Mouse (Mus musculus) midbrain, embryonic 13.5 days (tissue): ENCODE data around the gene Ina. TPM values are rescaled to one million over a fixed set of nuclear protein-coding genes. Genes with fewer than 3 reads are reported as not detected.

Source experiments
- ATAC-seq: fragments of 200-750 bp; cut with Nextera tagmentation; 2 replicates; pipeline ENCODE4 v1.8.0; 2017; ENCODE audit warnings: mild to moderate bottlenecking, moderate TSS enrichment, moderate library complexity
- H3K27ac ChIP-seq: fragments of 300-500 bp; sonication (generic); 2 replicates; pipeline ENCODE4 v1.5.1; 2015; ENCODE audit warnings: inconsistent platforms, mild to moderate bottlenecking, moderate library complexity
- H3K27me3 ChIP-seq: fragments of 300-500 bp; sonication (generic); 2 replicates; pipeline ENCODE4 v1.6.1; 2015; ENCODE audit warnings: mild to moderate bottlenecking, inconsistent platforms
- H3K36me3 ChIP-seq: fragments of 300-500 bp; sonication (generic); 2 replicates; pipeline ENCODE4 v1.6.1; 2015; ENCODE audit warnings: mild to moderate bottlenecking, inconsistent platforms
- H3K4me1 ChIP-seq: fragments of 300-500 bp; sonication (generic); replicated peaks from 2 replicates; pipeline ENCODE4 v1.6.1; 2015; ENCODE audit warnings: inconsistent platforms
- H3K4me2 ChIP-seq: fragments of 300-500 bp; sonication (generic); replicated peaks from 2 replicates; pipeline ENCODE4 v1.6.1; 2015; ENCODE audit warnings: moderate library complexity, mild to moderate bottlenecking, inconsistent platforms
- H3K4me3 ChIP-seq: fragments of 300-500 bp; sonication (generic); replicated peaks from 2 replicates; pipeline ENCODE4 v1.5.1; 2015; ENCODE audit warnings: mild to moderate bottlenecking, inconsistent platforms
- H3K9ac ChIP-seq: fragments of 300-500 bp; sonication (generic); replicated peaks from 2 replicates; pipeline ENCODE4 v1.6.1; 2015; ENCODE audit warnings: mild to moderate bottlenecking, inconsistent platforms
- H3K9me3 ChIP-seq: fragments of 300-500 bp; sonication (generic); 2 replicates; pipeline ENCODE4 v1.6.1; 2016; ENCODE audit warnings: mild to moderate bottlenecking, inconsistent platforms
- WGBS: fragments of 180-500 bp; shearing (Covaris S2); methylation state at CpG from one replicate; pipeline ENCODE4 v1.1.7; 2015; 5-methylcytosine and 5-hydroxymethylcytosine counted together
- polyA plus RNA-seq: library from polyadenylated mRNA; unstranded; fragments of >200 nt; fragmentation: Nextera tagmentation; extraction: Ambion mirVana; gene quantifications from 2 replicates; pipeline ENCODE4 v1.2.1, GENCODE M21; 2015

The Ina gene
- polyA plus RNA-seq: 481 and 511 TPM in 2 replicates

DNA sequence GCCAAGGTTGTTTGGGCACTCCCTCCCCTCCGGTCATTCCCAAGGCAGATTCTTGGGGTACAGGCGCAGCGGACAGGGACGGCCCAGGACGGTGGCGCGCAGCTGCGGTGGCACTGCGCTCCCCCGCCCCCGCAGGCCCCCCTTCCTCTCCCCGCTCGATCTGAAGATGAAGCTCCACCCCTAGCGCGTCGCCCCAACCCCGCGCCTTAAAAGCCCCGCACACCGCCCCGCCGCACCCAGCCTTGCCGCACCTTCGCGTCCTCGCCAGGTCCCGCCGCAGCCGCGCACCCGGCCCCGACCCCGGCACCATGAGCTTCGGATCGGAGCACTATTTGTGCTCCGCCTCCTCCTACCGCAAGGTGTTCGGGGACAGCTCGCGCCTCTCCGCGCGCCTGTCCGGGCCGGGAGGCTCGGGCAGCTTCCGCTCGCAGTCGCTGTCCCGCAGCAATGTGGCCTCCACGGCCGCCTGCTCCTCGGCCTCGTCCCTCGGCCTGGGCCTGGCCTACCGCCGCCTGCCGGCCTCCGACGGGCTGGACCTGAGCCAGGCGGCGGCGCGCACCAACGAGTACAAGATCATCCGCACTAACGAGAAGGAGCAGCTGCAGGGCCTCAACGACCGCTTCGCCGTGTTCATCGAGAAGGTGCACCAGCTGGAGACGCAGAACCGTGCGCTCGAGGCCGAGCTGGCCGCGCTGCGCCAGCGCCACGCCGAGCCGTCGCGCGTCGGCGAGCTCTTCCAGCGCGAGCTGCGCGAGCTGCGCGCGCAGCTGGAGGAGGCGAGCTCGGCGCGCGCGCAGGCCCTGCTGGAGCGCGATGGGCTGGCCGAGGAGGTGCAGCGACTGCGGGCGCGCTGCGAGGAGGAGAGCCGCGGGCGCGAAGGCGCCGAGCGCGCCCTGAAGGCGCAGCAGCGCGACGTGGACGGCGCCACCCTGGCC is at the start of gene Ina, which contains the start of gene Nt5c2:
Gene Ina (plus strand): TSS at position 252 of the 935 bp plus-strand sequence.
Gene Nt5c2 (minus strand): TSS at position 707 of the 935 bp plus-strand sequence.
- Histone ChIP-seq H3K4me3 (peak within 1 kb of the TSS; percentile 86), H3K36me3 (no peaks in the 10 kb centered on the region), H3K9me3 (no peaks in the 10 kb centered on the region), H3K27me3 (peaks cover 38% of the 10 kb centered on the region), H3K9ac (peak within 1 kb of the TSS; percentile 94), H3K4me1 (peaks cover 13% of the 10 kb centered on the region), H3K27ac (peak within 1 kb of the TSS; percentile 97), H3K4me2 (peak within 1 kb of the TSS; percentile 62)
- WGBS: under 1% methylated on average over 123 of the region's 124 CpGs
- peak; percentile 87 for ATAC-seq

DNA sequence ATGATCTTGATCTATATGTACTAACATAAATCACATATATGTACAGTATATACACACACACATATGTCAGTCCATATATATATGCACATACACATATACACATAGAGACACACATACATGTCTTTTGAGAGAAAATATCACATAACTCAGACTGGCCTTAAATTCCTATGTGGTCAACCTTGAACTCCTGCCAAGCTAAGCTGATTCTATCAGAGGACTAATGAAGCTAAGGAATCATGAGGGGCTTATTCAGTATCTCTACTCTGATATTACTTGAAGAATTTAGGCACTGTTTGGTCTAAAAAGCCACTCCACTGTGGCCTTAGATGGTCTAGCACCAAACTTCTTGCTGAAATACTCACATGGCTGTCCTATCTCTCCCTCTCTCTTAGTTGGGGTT is 49.0 kb upstream of the Ina start:
- no peaks in the 10 kb centered on the region for H3K9me3 ChIP-seq
- no peak for ATAC-seq
- no peaks in the 10 kb centered on the region for H3K36me3 ChIP-seq
- H3K4me1 ChIP-seq: peaks cover 19% of the 10 kb centered on the region
- H3K4me3 ChIP-seq: no peak overlapping the region
- no peak overlapping the region for H3K4me2 ChIP-seq
- no peak overlapping the region for H3K9ac ChIP-seq
- no peaks in the 10 kb centered on the region for H3K27me3 ChIP-seq
- no peak overlapping the region for H3K27ac ChIP-seq

DNA sequence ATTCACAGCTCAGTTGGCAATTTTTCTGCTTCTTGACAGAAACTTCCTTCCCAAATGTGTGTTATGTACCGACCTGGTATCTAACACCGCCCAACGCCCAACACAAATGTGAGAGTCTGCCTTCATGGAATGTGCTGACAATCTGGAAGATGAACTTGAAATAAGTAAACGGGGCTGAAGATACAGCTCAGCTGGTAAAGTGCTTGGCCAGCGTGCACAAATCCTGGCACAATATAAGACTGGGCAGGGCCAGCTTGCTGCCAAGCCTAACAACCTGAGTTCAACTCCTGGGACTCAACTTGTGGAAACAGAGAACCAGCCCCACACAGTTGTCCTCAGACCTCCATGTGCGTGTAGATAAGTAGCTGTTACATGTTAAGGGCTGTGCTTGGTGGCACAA is 48.2 kb upstream of the Ina start:
- Histone ChIP-seq H3K4me2 (no peak overlapping the region), H3K9me3 (no peaks in the 10 kb centered on the region), H3K9ac (no peak overlapping the region), H3K27me3 (no peaks in the 10 kb centered on the region), H3K4me3 (no peak overlapping the region), H3K4me1 (peaks cover 22% of the 10 kb centered on the region), H3K36me3 (no peaks in the 10 kb centered on the region), H3K27ac (no peak overlapping the region)
- WGBS: 92% methylated on average over 6 of the region's 6 CpGs
- no peak for ATAC-seq

GRCm38 (mm10) chr19:46967861-46968260 is 46.6 kb upstream of the Ina start:
- Histone ChIP-seq H3K36me3 (no peaks in the 10 kb centered on the region), H3K4me3 (no peak overlapping the region), H3K4me2 (no peak overlapping the region), H3K27ac (no peak overlapping the region), H3K9ac (no peak overlapping the region), H3K9me3 (no peaks in the 10 kb centered on the region), H3K27me3 (no peaks in the 10 kb centered on the region), H3K4me1 (peaks cover 30% of the 10 kb centered on the region)
- no peak for ATAC-seq
- WGBS: 42% methylated on average over 4 of the region's 4 CpGs

GRCm38 (mm10) chr19:46968833-46969232 is 45.7 kb upstream of the Ina start:
- H3K9ac ChIP-seq: no peak overlapping the region
- H3K27ac ChIP-seq: no peak overlapping the region
- no peaks in the 10 kb centered on the region for H3K36me3 ChIP-seq
- H3K9me3 ChIP-seq: no peaks in the 10 kb centered on the region
- ATAC-seq: no peak
- H3K4me2 ChIP-seq: no peak overlapping the region
- H3K27me3 ChIP-seq: no peaks in the 10 kb centered on the region
- no peak overlapping the region for H3K4me3 ChIP-seq
- WGBS: 90% methylated on average over 5 of the region's 5 CpGs
- peaks cover 30% of the 10 kb centered on the region for H3K4me1 ChIP-seq

DNA sequence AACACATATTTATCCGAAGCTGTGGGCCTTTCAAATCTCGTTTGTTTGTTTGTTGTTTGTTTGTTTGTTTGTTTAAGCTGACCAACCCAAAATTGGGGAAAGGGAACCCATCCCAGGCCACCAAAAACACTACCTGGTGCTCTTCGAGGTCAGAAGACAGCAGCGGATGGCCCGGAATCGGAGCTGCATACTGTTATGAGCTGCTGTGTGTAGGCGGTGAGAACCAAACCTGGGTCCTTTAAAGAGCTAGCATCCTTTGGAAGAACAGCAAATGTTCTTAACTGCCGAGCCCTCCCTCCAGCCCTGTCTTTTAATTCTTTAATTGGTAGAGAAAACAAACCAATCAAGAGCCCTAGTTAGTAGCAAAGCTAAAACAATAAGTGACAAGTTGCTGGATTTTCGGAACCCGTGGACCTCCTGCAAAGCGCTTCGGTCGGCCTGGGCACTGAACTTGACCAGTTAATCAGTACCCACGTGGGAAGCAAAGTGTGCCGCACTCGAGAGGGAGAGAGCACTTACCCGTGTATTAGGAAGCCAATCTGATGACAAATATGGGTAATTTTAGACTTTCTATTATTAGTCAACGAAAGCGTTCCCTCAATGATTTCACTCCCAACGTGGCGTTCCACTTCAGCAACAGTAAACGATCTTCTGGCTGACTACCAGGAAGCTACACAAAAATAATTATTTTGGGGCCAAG is 45.1 kb upstream of the Ina start:
- Histone ChIP-seq H3K4me3 (no peak overlapping the region), H3K4me1 (peaks cover 30% of the 10 kb centered on the region), H3K36me3 (no peaks in the 10 kb centered on the region), H3K9ac (no peak overlapping the region), H3K9me3 (no peaks in the 10 kb centered on the region), H3K27me3 (no peaks in the 10 kb centered on the region), H3K27ac (no peak overlapping the region), H3K4me2 (no peak overlapping the region)
- 84% methylated on average over 22 of the region's 22 CpGs for WGBS
- ATAC-seq: no peak

- Histone ChIP-seq H3K27ac (peak overlapping the region; percentile 94), H3K9me3 (no peaks in the 10 kb centered on the region), H3K4me3 (no peak overlapping the region), H3K4me2 (no peak overlapping the region), H3K36me3 (no peaks in the 10 kb centered on the region), H3K4me1 (peaks cover 30% of the 10 kb centered on the region), H3K9ac (no peak overlapping the region), H3K27me3 (no peaks in the 10 kb centered on the region)
- peak; percentile 28; the same call in 1 of the 2 replicates for ATAC-seq
- WGBS: 61% methylated on average over 13 of the region's 13 CpGs
Observed at GRCm38 (mm10) chr19:46970121-46970729, 44.3 kb upstream of the Ina start.

DNA sequence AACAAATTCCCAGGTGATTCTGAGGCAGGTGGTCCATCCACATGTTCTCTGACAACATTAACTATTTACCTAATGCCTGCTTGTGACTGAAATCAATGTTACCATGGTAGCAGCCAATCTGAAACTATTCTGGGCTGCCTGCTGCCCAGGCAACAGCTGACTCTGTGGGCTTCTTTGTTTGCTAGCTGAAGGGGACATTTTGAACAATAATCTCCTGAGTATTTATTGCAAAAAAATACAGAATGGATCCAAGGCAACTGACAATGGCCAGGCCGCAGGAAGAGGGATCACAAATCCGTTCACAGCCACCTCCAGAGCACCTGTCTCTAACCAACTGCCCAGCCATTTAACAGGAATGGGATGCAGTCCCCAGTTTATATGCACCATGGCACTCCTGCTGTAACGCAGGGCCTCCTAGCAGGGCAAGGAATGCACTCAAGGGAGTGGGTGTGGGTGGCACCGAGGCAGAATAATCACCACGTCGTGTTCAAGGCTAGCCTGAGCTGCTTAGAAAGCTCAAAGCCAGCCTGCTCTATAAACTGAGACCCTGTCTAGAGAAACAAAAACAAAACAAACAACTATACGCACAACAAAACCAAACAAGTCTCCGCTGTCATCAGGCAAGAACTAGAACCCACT is 43.3 kb upstream of the Ina start:
- Histone ChIP-seq H3K4me1 (peaks cover 30% of the 10 kb centered on the region), H3K9me3 (no peaks in the 10 kb centered on the region), H3K27ac (peak overlapping the region; percentile 94), H3K9ac (0 out of 2 replicates have a peak overlapping the region, but pooled peaks have one; percentile 33), H3K4me2 (peak overlapping the region; percentile 15), H3K27me3 (no peaks in the 10 kb centered on the region), H3K36me3 (no peaks in the 10 kb centered on the region), H3K4me3 (no peak overlapping the region)
- ATAC-seq: peak; percentile 74
- WGBS: 29% methylated on average over 8 of the region's 8 CpGs

GRCm38 (mm10) chr19:46971712-46972111 is 42.8 kb upstream of the Ina start:
- Histone ChIP-seq H3K4me3 (no peak overlapping the region), H3K9ac (0 out of 2 replicates have a peak overlapping the region, but pooled peaks have one; percentile 33), H3K27ac (peak overlapping the region; percentile 94), H3K27me3 (no peaks in the 10 kb centered on the region), H3K4me1 (peaks cover 30% of the 10 kb centered on the region), H3K36me3 (no peaks in the 10 kb centered on the region), H3K4me2 (peak overlapping the region; percentile 15), H3K9me3 (no peaks in the 10 kb centered on the region)
- 43% methylated on average over 9 of the region's 9 CpGs for WGBS
- ATAC-seq: peak; percentile 38

DNA sequence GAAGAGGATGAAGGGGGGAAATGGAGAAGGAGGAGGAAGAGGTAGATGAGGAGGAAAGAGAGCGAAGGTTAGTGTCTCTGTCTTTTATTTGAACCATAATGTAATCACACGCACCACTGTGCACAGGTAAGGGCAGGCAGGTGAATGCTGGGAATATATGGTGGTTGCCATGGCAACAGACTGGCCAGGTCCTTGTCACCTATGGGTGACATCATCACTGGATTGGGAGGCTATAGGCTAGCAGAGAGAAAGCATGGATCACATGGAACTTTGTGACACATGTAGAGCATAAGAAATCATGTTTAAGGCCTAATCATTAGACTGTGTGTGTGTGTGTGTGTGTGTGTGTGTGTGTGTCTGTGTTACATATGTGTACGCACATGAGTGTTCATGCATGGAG is 42.3 kb upstream of the Ina start:
- Histone ChIP-seq H3K27ac (peak overlapping the region; percentile 94), H3K4me3 (no peak overlapping the region), H3K4me2 (no peak overlapping the region), H3K9ac (no peak overlapping the region), H3K36me3 (no peaks in the 10 kb centered on the region), H3K27me3 (no peaks in the 10 kb centered on the region), H3K4me1 (peaks cover 30% of the 10 kb centered on the region), H3K9me3 (no peaks in the 10 kb centered on the region)
- ATAC-seq: 0 out of 2 replicates have a peak, but pooled peaks have one; percentile 15
- WGBS: 94% methylated on average over 3 of the region's 3 CpGs

GRCm38 (mm10) chr19:46975565-46975964 is 38.9 kb upstream of the Ina start:
- no peaks in the 10 kb centered on the region for H3K36me3 ChIP-seq
- H3K4me2 ChIP-seq: no peak overlapping the region
- H3K4me3 ChIP-seq: no peak overlapping the region
- 75% methylated on average over 4 of the region's 4 CpGs for WGBS
- H3K4me1 ChIP-seq: peaks cover 26% of the 10 kb centered on the region
- no peaks in the 10 kb centered on the region for H3K9me3 ChIP-seq
- no peak overlapping the region for H3K9ac ChIP-seq
- no peak overlapping the region for H3K27ac ChIP-seq
- H3K27me3 ChIP-seq: no peaks in the 10 kb centered on the region
- ATAC-seq: no peak
